In genomic region chr14:39472790-39473761, GRCm38 (mm10) we compare ENCODE assay signal across 10 mouse cellular contexts. TPM values are rescaled to one million over a fixed set of nuclear protein-coding genes. Genes with fewer than 3 reads are reported as not detected.
DNase-seq lines count a peak whose midpoint lies in the region; ATAC-seq and TF ChIP-seq lines count a peak whose summit lies in the region.
"Had no signal": no experiment of that assay in that cellular context is flagged by ENCODE, and none has a peak within 500 bp of the region (broad histone marks: within the 10 kb centered on the region; RNA-seq: fewer than 3 reads in every experiment).

Gene Nrg3, minus strand, starts transcription at chr14:39473088.

- no peaks in the 10 kb centered on the region for H3K36me3 ChIP-seq in ES-E14 (ENCODE audit: control insufficient read depth, insufficient read depth, low read length, poor library complexity, severe bottlenecking)
- no peaks in the 10 kb centered on the region for H3K36me3 ChIP-seq in hindbrain, embryonic 13.5 days
- no peaks in the 10 kb centered on the region for H3K36me3 ChIP-seq in limb, embryonic 12.5 days

- DNase-seq in gastrocnemius, postnatal 14 days = peak; percentile 5
- DNase-seq in gastrocnemius, adult 8-10 months (ENCODE audit: low spot score in 2 of 2) = no peak
- no peak for DNase-seq in ES-E14 (ENCODE audit: low read depth, low spot score)
- DNase-seq in embryo, embryonic 10.5 days (ENCODE audit: low spot score) = peak; percentile 66
- DNase-seq in urinary bladder, postnatal 10 days (ENCODE audit: low spot score) = no peak

- in situ Hi-C loops in ES-E14 (cut with MboI; ENCODE audit: low sequenced_read_pairs in 2 of 2, unreplicated experiment in 2 of 2) = no loop called here

- intact Hi-C loops in gastrocnemius, postnatal 14 days (cut with DNase I; ENCODE audit: low total_unique reads) = no loop called here

- under 1% methylated on average over 77 of the region's 121 CpGs for WGBS in hindbrain, embryonic 13.5 days
- WGBS in limb, embryonic 12.5 days = under 1% methylated on average over 73 of the region's 121 CpGs
- under 1% methylated on average over 107 of the region's 121 CpGs for WGBS in olfactory bulb, adult 2 months

- H3K9ac ChIP-seq in ES-E14 (ENCODE audit: insufficient read depth, low read depth, low read length, poor library complexity, severe bottlenecking) = peak within 1 kb of the TSS; percentile 24; the same call in 1 of the 2 replicates
- peak within 1 kb of the TSS; percentile 90 for H3K9ac ChIP-seq in hindbrain, embryonic 13.5 days
- no peak within 1 kb of the TSS for H3K9ac ChIP-seq in limb, embryonic 12.5 days (replicated peaks)

- peak; percentile 41; the same call in 1 of the 2 replicates for TF ChIP-seq CTCF in olfactory bulb, adult 2 months (IDR thresholded peaks at IDR 0.05; ENCODE audit: insufficient read depth, low read depth, low read length)

- peaks cover 22% of the 10 kb centered on the region for H3K27me3 ChIP-seq in hindbrain, embryonic 13.5 days
- H3K27me3 ChIP-seq in limb, embryonic 12.5 days = peaks cover 70% of the 10 kb centered on the region

- TF ChIP-seq POLR2A in olfactory bulb, adult 2 months (IDR thresholded peaks at IDR 0.05; ENCODE audit: insufficient read depth, low read depth, low read length) = no peak

- no peaks in the 10 kb centered on the region for H3K9me3 ChIP-seq in ES-E14 (ENCODE audit: control insufficient read depth, insufficient read depth, low read depth, low read length)
- H3K9me3 ChIP-seq in hindbrain, embryonic 13.5 days = no peaks in the 10 kb centered on the region
- H3K9me3 ChIP-seq in limb, embryonic 12.5 days = no peaks in the 10 kb centered on the region

- ATAC-seq in hindbrain, embryonic 13.5 days (ENCODE audit: low FRiP score) = peak; percentile 80
- peak; percentile 88 for ATAC-seq in limb, embryonic 12.5 days (ENCODE audit: insufficient number of reproducible peaks, insufficient read depth, low FRiP score, low TSS enrichment, low read depth)

- H3K4me1 ChIP-seq in ES-E14 (ENCODE audit: control insufficient read depth in 2 of 2, insufficient read depth in 2 of 2, low read length in 2 of 2, poor library complexity in 1 of 2) = peaks cover 0 to 3% of the 10 kb centered on the region in 2 experiments; a peak in 1 of 4 replicates
- peaks cover 38% of the 10 kb centered on the region for H3K4me1 ChIP-seq in hindbrain, embryonic 13.5 days (replicated peaks)
- H3K4me1 ChIP-seq in limb, embryonic 12.5 days (replicated peaks) = peaks cover 9% of the 10 kb centered on the region
- H3K4me1 ChIP-seq in olfactory bulb, adult 2 months (ENCODE audit: control insufficient read depth, insufficient read depth, low read length) = peaks cover 5% of the 10 kb centered on the region

- H3K4me2 ChIP-seq in hindbrain, embryonic 13.5 days = peak within 1 kb of the TSS; percentile 74
- peak within 1 kb of the TSS; percentile 73 for H3K4me2 ChIP-seq in limb, embryonic 12.5 days

- no peak within 1 kb of the TSS for H3K27ac ChIP-seq in ES-E14 (ENCODE audit: insufficient read depth, low read depth, low read length, poor library complexity, severe bottlenecking)
- peak within 1 kb of the TSS; percentile 97 for H3K27ac ChIP-seq in hindbrain, embryonic 13.5 days
- H3K27ac ChIP-seq in limb, embryonic 12.5 days = no peak within 1 kb of the TSS
- H3K27ac ChIP-seq in olfactory bulb, adult 2 months (ENCODE audit: insufficient read depth, low read depth, low read length) = 0 out of 2 replicates have a peak within 1 kb of the TSS, but pooled peaks have one; percentile 19

- H3K4me3 ChIP-seq in ES-E14 (ENCODE audit: insufficient read depth in 1 of 2, low read depth in 1 of 2, low read length in 2 of 2, poor library complexity in 1 of 2, severe bottlenecking in 1 of 2) = peak within 1 kb of the TSS; percentile 50 to 62; a peak in 3 of 4 replicates
- peak within 1 kb of the TSS; percentile 79 for H3K4me3 ChIP-seq in hindbrain, embryonic 13.5 days
- peak within 1 kb of the TSS; percentile 50 for H3K4me3 ChIP-seq in limb, embryonic 12.5 days (replicated peaks)
- peak within 1 kb of the TSS; percentile 75 for H3K4me3 ChIP-seq in olfactory bulb, adult 2 months (ENCODE audit: insufficient read depth, low read depth, low read length)

TF ChIP-seq in ES-E14, 5 proteins besides CTCF, POLR2A, EP300 and RAD21:
- TF ChIP-seq ZC3H11A (IDR thresholded peaks at IDR 0.05; ENCODE audit: borderline replicate concordance, low read depth, low read length) (no peak), ZNF384 (IDR thresholded peaks at IDR 0.05; ENCODE audit: low read depth, low read length) (no peak), HCFC1 (IDR thresholded peaks at IDR 0.05; ENCODE audit: borderline replicate concordance, insufficient read depth, low read length) (no peak), CHD2 (IDR thresholded peaks at IDR 0.05; ENCODE audit: low read depth, low read length) (no peak), MAFK (IDR thresholded peaks at IDR 0.05; ENCODE audit: insufficient read depth, low read depth, low read length) (no peak)

RNA-seq across cellular contexts. Expression of gene Nrg3, which starts in this region (rescaled TPM):
- total RNA-seq in gastrocnemius, postnatal 14 days (2021) = not detected
- not detected for total RNA-seq in gastrocnemius, adult 8-10 months (2022)
- total RNA-seq in ES-E14 (2012; rRNA removed) = not detected in 2 replicates
- polyA plus RNA-seq in hindbrain, embryonic 13.5 days (2015; fragmentation: Nextera tagmentation; extraction: Ambion mirVana) = 8.1 and 8.3 TPM in 2 replicates
- 0.08 and 0.14 TPM in 2 replicates for polyA plus RNA-seq in limb, embryonic 12.5 days (2016; fragmentation: Nextera tagmentation; extraction: Ambion mirVana)
- not detected in 2 replicates for polyA plus RNA-seq in olfactory bulb, adult 2 months (2012; ENCODE audit: insufficient read depth, insufficient read length, low replicate concordance, missing spikeins)
- polyA plus RNA-seq: C2C12; gonadal fat pad, adult 2 months had no signal

Comparison
In these comparisons a context has a peak if more than half of its experiments do, and no peak if none do; other contexts are left out.
1. Peak in DNase-seq in gastrocnemius, postnatal 14 days; RNA of the gene not detected or under 1 TPM.
2. Peak in ATAC-seq, H3K4me3 ChIP-seq and H3K4me2 ChIP-seq in limb, embryonic 12.5 days; RNA of the gene not detected or under 1 TPM.
3. H3K27ac ChIP-seq: peak in hindbrain, embryonic 13.5 days (single experiment) and olfactory bulb, adult 2 months (single experiment); none in ES-E14 (single experiment) and limb, embryonic 12.5 days (single experiment).
4. Peak in every context shown above with its lines, with median percentiles within 50 percentile points of each other: H3K4me3 ChIP-seq.